Mouse (Mus musculus) midbrain, postnatal 0 days (tissue): ENCODE results near the gene Zfp385b. TPM values are rescaled to one million over a fixed set of nuclear protein-coding genes. Genes with fewer than 3 reads are reported as not detected.

Source experiments
- ATAC-seq: fragments of 200-750 bp; cut with Nextera tagmentation; 2 replicates; pipeline ENCODE4 v1.8.0; 2017; ENCODE audit warnings: moderate number of reproducible peaks, mild to moderate bottlenecking, moderate TSS enrichment, moderate library complexity; ENCODE audit not compliant: low FRiP score
- DNase-seq: peaks from one replicate; pipeline ENCODE4 v3.0.0-alpha.2; 2015; ENCODE audit warnings: low spot score
- H3K27ac ChIP-seq: fragments of 300-500 bp; sonication (generic); 2 replicates; pipeline ENCODE4 v1.5.1; 2014; ENCODE audit warnings: low read depth, mild to moderate bottlenecking, low read length, mixed read lengths
- H3K27me3 ChIP-seq: fragments of 300-500 bp; sonication (generic); 2 replicates; pipeline ENCODE4 v1.6.1; 2014; ENCODE audit warnings: low read length, control low read depth, mixed read lengths; ENCODE audit not compliant: insufficient read depth
- H3K36me3 ChIP-seq: fragments of 300-500 bp; sonication (generic); 2 replicates; pipeline ENCODE4 v1.6.1; 2014; ENCODE audit warnings: low read length, control low read depth, mixed read lengths; ENCODE audit not compliant: insufficient read depth
- H3K4me1 ChIP-seq: fragments of 300-500 bp; sonication (generic); 2 replicates; pipeline ENCODE4 v1.6.1; 2014; ENCODE audit warnings: mild to moderate bottlenecking, control low read depth, antibody characterized with exemption, low read length, mixed read lengths; ENCODE audit not compliant: insufficient read depth
- H3K4me2 ChIP-seq: fragments of 300-500 bp; sonication (generic); 2 replicates; pipeline ENCODE4 v1.6.1; 2014; ENCODE audit warnings: low read depth, mild to moderate bottlenecking, low read length, mixed read lengths; ENCODE audit not compliant: poor library complexity, severe bottlenecking
- H3K4me3 ChIP-seq: fragments of 300-500 bp; sonication (generic); 2 replicates; pipeline ENCODE4 v1.5.1; 2014; ENCODE audit warnings: low read depth, mild to moderate bottlenecking, low read length, moderate library complexity
- H3K9ac ChIP-seq: fragments of 300-500 bp; sonication (generic); replicated peaks from 2 replicates; pipeline ENCODE4 v1.6.1; 2014; ENCODE audit warnings: mild to moderate bottlenecking, low read length, moderate library complexity, mixed read lengths; ENCODE audit not compliant: poor library complexity, severe bottlenecking
- H3K9me3 ChIP-seq: fragments of 300-500 bp; sonication (generic); 2 replicates; pipeline ENCODE4 v1.6.1; 2016; ENCODE audit warnings: low read length, control low read depth
- CTCF ChIP-seq: IDR thresholded peaks from 2 replicates; pipeline ENCODE4 v1.5.1; 2016; ENCODE audit warnings: antibody characterized with exemption, mild to moderate bottlenecking
- WGBS: fragments of 180-500 bp; shearing (Covaris S2); extraction: QIAGEN DNeasy Blood & Tissue Kit; methylation state at CpG from one replicate; pipeline ENCODE4 v1.1.7; 2014; 5-methylcytosine and 5-hydroxymethylcytosine counted together
- polyA plus RNA-seq: library from polyadenylated mRNA; unstranded; fragments of >200 nt; fragmentation: Nextera tagmentation; extraction: Ambion mirVana; gene quantifications from 2 replicates; pipeline ENCODE4 v1.2.1, GENCODE M21; 2015
- total RNA-seq: library from RNA; depleted of rRNA; stranded (reverse); fragments of >200 nt; gene quantifications from 2 replicates; pipeline ENCODE4 v1.2.3, GENCODE M21; 2014

Zfp385b gene
- total and polyA plus RNA-seq, 2 experiments from 2014 or later = 11.8 to 16.6 TPM

DNA sequence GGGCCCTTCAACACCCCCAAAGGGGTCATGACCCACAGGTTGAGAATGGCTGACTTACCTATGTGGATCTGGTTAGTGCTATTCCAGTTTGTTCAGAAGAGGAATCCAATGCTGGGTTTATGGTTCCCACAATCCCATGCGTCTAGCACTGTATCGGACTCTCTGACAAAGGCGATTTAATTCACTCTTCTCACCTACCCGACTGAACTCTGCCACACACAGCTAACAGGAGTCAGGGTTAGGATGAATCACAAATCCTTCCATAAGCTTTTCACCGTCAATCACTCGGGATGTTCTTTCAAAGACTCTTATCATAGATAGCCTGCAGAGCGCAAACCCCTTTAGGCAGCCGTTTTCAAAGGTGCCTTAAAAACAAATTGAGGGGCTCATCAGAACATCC is 129.1 kb downstream of the Zfp385b start:
- H3K27me3 ChIP-seq = no peaks in the 10 kb centered on the region
- ATAC-seq (no peak), DNase-seq (no peak)
- no peak overlapping the region for H3K4me3 ChIP-seq
- H3K36me3 ChIP-seq = no peaks in the 10 kb centered on the region
- no peaks in the 10 kb centered on the region for H3K9me3 ChIP-seq
- no peaks in the 10 kb centered on the region for H3K4me1 ChIP-seq
- no peak overlapping the region for H3K9ac ChIP-seq
- TF ChIP-seq CTCF = no peak
- 51% methylated on average over 8 of the region's 8 CpGs for WGBS
- no peak overlapping the region for H3K27ac ChIP-seq
- H3K4me2 ChIP-seq = no peak overlapping the region

DNA sequence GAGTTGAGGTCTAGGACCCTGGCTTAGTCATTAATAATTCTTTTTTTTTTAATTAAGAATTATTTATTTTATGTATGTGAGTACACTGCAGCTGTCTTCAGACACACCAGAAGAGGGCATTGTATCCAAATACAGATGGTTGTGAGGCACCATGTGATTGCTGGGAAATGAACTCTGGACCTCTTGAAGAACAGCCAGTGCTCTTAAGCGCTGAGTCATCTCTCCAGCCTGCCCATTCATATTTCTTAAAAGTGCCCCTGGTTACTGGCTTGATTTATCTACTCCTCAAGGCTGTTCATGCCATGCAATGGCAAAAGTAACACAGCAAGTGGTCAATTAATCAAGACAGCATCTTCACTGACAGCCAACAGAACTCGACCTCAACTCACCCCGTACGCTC is 130.8 kb downstream of the Zfp385b start:
- no peaks in the 10 kb centered on the region for H3K9me3 ChIP-seq
- no peaks in the 10 kb centered on the region for H3K4me1 ChIP-seq
- no peak overlapping the region for H3K4me3 ChIP-seq
- WGBS = 89% methylated on average over 4 of the region's 4 CpGs
- H3K4me2 ChIP-seq = no peak overlapping the region
- no peaks in the 10 kb centered on the region for H3K27me3 ChIP-seq
- H3K36me3 ChIP-seq = no peaks in the 10 kb centered on the region
- no peak for ATAC-seq
- no peak for TF ChIP-seq CTCF
- no peak for DNase-seq
- no peak overlapping the region for H3K9ac ChIP-seq
- no peak overlapping the region for H3K27ac ChIP-seq

DNA sequence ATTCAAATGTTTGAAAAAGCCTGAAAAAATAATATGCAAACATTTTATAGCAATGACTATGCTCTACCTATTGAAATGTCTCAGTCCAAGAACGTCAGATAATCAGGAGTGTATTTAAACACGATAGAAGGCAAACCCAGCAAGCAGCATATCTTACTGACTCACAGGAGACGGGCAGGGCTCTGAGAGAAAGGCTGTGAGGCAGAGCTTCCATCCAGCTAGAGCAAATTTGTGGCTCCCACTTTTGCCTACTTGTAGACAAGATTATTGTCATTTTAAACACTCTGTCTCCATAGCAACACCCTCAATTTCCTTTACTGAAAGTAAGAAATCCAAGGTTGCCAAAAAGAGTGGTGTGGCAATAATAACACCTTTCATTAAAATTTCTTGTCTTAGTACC is 135.4 kb downstream of the Zfp385b start:
- Histone ChIP-seq H3K27ac (no peak overlapping the region), H3K9me3 (no peaks in the 10 kb centered on the region), H3K36me3 (no peaks in the 10 kb centered on the region), H3K4me1 (no peaks in the 10 kb centered on the region), H3K27me3 (no peaks in the 10 kb centered on the region), H3K4me2 (no peak overlapping the region), H3K4me3 (no peak overlapping the region), H3K9ac (no peak overlapping the region)
- DNase-seq (no peak), ATAC-seq (no peak)
- no peak for TF ChIP-seq CTCF
- 59% methylated on average over 3 of the region's 3 CpGs for WGBS

DNA sequence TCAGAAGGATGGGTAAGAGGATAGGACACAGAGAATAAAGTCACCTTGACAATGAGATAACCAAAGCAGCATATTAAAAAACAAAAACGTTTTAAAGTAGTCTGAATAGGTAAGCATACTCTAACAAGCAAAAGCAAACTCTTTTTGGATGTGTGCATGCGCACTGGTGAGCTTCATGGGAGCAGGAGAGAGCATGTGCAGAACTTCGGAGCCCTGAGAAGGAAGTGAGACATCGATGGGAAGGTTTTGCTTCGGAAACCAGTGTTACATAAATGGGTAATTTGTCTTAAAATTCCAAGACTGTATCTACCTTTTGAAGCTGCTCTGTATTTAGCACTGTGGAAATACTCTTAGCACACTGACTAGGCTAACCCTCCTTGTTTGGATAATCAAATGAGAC is 137.2 kb downstream of the Zfp385b start:
- no peak for TF ChIP-seq CTCF
- no peak for ATAC-seq

DNA sequence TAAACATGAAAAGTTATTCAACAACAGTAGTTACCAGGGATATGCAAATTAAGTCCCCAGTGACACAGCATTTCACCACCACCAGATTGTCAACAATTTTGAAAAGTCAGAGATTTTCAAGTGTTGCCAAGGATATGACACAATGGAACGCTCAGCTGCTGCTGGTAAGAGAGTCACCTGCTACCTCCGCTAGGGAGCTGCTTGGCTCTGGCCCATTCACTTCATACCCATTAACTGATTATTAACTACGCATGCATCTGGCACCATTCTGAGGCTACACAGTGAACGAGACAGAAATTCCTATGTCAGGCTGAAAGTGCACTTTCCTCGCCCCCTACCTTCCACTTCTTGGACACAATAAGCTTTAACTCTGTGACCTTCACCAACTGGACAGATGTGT is 137.7 kb downstream of the Zfp385b start:
- Histone ChIP-seq H3K9me3 (no peaks in the 10 kb centered on the region), H3K4me2 (no peak overlapping the region), H3K36me3 (no peaks in the 10 kb centered on the region), H3K27ac (no peak overlapping the region), H3K4me1 (no peaks in the 10 kb centered on the region), H3K27me3 (no peaks in the 10 kb centered on the region), H3K9ac (no peak overlapping the region), H3K4me3 (no peak overlapping the region)
- DNase-seq (peak; percentile 44), ATAC-seq (no peak)
- 70% methylated on average over 5 of the region's 5 CpGs for WGBS
- TF ChIP-seq CTCF = no peak

More for the DNA sequence above, 137.2 kb downstream of the Zfp385b start:
- DNase-seq = no peak
- no peaks in the 10 kb centered on the region for H3K27me3 ChIP-seq
- no peak overlapping the region for H3K9ac ChIP-seq
- no peaks in the 10 kb centered on the region for H3K4me1 ChIP-seq
- H3K4me3 ChIP-seq = no peak overlapping the region
- H3K4me2 ChIP-seq = no peak overlapping the region
- no peak overlapping the region for H3K27ac ChIP-seq
- no peaks in the 10 kb centered on the region for H3K9me3 ChIP-seq
- WGBS = 87% methylated on average over 5 of the region's 5 CpGs
- H3K36me3 ChIP-seq = no peaks in the 10 kb centered on the region

DNA sequence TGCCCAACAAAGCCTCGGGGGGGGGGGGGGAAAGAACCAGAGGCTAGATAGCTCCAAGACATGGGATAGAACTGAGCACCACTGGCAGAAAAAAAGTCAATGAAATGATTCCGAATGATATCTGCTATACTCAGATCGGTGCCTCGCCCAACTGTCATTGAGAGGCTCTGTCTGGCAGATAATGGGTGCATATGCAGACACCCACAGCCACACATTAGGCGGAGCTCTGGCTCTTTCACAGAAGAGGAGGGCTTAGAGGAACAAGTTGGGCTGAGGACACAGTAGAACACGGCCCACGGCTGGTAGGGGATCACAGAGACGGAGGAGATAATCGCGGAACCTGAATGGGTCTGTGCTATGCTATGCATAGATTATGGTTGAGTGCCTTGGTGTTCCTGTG is 145.7 kb downstream of the Zfp385b start:
- no peak overlapping the region for H3K9ac ChIP-seq
- H3K27me3 ChIP-seq = no peaks in the 10 kb centered on the region
- no peaks in the 10 kb centered on the region for H3K4me1 ChIP-seq
- H3K36me3 ChIP-seq = no peaks in the 10 kb centered on the region
- H3K4me3 ChIP-seq = no peak overlapping the region
- DNase-seq (no peak), ATAC-seq (no peak)
- H3K4me2 ChIP-seq = no peak overlapping the region
- H3K27ac ChIP-seq = no peak overlapping the region
- 86% methylated on average over 10 of the region's 10 CpGs for WGBS
- no peak for TF ChIP-seq CTCF
- no peaks in the 10 kb centered on the region for H3K9me3 ChIP-seq
